Mouse (Mus musculus) kidney, adult 2 months (tissue): ENCODE measurements at regions not wholly inside any gene's neighbourhood (a gene's known extent, or its start where the extent isn't known, plus 50 kb on each side); places are given as distances from the start of the nearest gene placed in this dataset.

ENCODE experiments used
- CTCF ChIP-seq: fragments of 200-500 bp; conservative IDR thresholded peaks from 2 replicates; pipeline ENCODE4 v1.5.1; 2011; ENCODE audit warnings: low read depth, mild to moderate bottlenecking, control low read depth, low read length, moderate library complexity, mixed read lengths; ENCODE audit not compliant: insufficient read depth, insufficient read length
- POLR2A ChIP-seq: fragments of 200-500 bp; IDR thresholded peaks from one replicate; pipeline ENCODE4 v1.6.1; 2011; ENCODE audit warnings: low read depth, low read length, control low read depth

DNA sequence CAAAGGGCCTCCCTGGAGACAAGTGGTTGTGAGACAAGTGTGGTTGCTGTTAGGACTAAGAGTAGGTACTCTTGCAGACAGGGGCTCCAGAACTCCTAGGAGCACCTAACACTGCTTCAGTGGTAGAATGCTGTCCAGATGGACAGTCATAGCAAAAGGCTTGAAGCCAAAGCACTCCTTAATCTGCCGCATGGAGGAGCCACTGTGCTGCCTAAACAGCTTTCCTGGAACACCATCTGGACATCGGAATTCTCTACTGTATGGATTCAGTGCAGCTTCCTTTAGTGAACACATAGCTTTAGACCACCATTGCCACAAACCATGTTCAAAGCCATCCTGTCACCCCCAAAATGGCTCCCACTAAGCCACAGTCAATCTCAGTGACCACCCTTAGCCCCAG, 128.6 kb upstream of the Tcerg1l start:
- TF ChIP-seq CTCF (no peak), POLR2A (no peak)
